Mouse (Mus musculus) G1E-ER4 (cell line): Measurements from ENCODE around the gene Mtmr10. TPM values are rescaled to one million over a fixed set of nuclear protein-coding genes. Genes with fewer than 3 reads are reported as not detected.

Experiments used
- GATA1 ChIP-seq: IDR thresholded peaks from one replicate; pipeline ENCODE4 v1.8.0; 2012; ENCODE audit warnings: low read length, inconsistent platforms
- polyA plus RNA-seq: library from polyadenylated mRNA; stranded (reverse); fragments of >175 nt; gene quantifications from 2 replicates; pipeline ENCODE4 v1.2.3, GENCODE M21; 2012

Mtmr10 gene
- polyA plus RNA-seq, 1 experiment: 3.2 TPM

DNA sequence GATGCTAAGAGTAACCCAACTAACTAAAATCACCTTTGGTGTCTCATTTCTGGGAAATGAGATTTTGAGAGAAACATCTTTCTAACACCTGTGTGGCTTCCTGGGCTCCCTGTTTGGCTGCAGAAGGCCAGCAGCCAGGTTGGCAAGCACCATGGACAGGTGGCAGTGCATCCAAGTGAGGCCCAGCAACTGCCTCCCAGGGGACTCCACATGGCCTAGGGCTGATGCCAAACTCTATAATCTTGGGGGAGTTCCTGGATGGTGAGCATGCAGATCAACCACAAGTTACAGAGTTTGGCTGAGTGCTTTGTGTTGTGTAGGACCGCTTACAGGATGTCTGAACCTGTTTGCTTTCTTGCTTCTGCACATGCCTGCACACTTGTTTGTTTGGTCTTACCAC, 45.2 kb downstream of the Mtmr10 start:
- no peak for TF ChIP-seq GATA1

DNA sequence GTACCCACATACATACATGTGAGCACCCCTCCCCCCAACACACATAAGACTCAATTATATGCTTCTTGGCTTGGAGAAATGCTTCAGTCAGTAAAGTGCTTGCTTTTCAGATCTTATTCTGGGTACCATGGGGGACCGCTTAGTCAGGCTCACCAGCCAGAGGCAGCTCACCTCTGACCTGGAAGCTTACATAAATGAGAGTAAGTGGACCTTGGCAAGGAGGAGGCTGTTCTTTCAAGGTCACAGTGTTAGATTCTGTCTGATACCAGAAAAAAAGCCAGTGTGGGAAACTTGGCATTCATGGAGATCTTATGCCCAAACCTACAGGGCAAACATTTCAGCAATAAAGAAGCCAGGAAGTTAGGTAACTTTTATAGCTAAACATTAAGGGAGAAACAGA, 60.4 kb downstream of the Mtmr10 start:
- no peak for TF ChIP-seq GATA1

DNA sequence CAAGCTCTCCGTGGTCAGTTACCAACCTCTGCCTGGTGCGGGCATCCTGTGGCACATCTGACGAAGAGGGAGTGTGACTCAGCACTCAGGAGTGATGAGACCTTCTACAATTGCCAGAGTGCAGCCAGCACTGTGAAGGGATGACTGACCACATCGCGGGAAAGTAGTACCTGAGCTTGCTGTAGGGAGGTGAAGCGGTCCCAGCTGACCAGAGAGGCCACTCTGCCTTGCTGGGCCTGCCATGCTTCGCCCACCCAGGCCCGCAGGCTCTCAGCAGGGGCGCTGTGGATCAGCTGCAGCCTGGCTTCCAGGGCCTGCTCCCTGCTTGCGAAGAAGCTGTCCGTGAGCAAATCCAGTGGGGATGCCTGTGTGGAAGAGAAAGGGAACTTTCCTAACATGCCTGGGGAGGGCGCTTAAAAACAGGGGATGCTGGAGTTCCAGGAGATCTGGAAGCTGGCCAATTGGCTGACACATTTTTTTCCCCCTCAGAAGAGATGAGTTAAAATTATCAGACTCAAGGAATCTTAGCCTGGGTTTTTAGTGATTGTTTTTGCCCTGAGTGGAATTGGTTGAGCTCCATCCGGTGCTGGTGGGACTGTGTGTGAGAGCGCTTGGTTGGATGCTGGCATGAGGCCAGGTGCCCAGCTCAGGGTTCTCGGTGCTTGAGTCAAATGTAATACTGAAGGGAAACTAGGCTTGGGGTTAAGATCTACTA, 61.9 kb downstream of the Mtmr10 start:
- TF ChIP-seq GATA1: no peak

DNA sequence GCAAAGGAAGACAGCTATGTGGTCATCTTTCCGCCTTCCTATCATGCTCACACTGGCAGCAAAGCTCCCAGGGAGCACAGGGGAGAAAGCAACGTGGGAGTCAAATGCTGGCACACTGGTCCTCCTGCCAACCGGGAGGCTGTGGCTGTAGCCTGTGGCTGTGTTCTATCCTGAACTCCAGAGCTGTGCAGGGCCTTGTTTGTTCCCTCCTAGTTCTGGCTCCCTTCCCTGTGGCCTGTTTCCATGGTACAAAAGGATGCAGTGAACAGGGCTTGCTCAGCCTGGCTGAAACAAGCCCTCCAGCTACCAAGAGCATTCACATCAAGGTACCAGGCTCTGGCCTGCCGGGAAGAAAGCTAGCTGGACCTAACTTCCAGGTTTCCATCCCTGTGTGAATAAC, 63.6 kb downstream of the Mtmr10 start:
- no peak for TF ChIP-seq GATA1

DNA sequence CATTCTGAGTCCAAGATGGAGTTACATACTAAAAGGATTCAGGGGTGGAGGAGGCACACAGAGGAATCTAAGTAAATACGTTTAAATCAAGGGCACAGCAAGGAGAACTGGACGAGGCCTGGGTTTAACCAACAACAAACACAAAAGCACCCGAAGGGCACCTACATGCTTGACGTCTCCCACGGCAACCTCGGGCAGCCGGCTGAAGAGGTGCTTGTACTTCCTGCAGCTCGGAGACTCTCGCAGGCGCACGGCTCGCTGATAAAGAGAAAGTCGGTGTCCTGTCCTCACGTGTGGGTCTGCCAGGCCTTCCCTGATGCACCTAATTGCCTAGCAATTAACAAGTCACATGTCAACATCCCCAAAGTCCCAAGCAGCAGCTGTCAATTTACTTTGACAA, 66.8 kb downstream of the Mtmr10 start:
- no peak for TF ChIP-seq GATA1

DNA sequence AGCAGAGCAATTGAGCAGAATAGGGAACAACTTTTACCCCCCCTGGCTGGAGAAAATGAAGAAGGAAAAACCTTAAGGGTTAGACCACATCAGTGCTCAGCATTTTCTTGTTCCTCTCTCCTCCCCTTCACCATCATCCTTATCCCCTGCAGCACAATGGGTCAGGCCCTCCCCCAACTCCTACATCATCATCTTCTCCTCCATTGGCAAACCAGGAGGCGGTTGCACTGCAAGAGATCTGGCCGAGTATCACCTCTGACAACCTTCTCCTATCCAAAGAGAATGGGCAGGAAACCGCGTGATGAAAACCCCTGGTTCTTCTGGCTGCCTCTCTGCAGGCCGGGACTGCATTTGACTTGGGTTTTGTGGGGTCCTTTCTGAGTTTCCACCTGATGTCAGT, 69.2 kb downstream of the Mtmr10 start:
- no peak for TF ChIP-seq GATA1

DNA sequence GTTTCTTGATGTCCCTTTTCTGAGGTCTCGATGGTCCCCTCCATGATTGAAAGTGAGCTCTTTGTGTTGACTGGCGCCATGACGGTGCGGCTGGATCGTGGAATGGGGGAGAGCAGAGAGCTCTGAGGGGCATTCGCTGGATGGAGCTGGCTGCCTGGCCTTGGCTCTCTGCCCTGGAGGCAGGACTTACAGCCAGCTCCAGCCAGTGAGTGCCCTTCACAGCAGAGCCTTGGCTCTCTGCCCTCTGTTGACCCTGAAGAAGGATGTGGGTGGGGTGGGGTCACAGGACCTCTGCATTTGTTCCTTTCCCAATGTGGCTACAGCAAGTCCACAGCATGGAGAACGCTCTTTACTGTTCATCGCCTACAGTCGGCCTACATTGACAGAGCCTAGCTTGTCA, 70.0 kb downstream of the Mtmr10 start:
- TF ChIP-seq GATA1: no peak

DNA sequence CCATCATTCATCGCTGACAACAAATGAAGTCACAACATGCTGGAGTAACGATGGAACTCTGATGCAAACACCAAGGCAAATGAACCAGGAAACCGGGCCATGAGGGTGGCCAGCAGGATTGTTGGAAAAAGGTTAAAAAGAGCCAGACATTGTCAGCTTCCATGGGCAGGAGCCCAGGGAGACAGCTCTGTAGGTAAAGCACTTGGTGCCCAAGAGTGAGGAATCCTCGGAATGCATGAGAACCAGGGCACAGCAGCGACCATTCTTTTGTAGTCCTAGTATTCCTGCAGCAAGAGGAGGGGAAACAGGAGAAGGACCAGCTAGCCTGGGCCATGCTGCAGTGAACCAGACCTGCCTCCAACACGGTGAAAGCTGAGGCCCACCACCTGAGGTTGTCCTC, 71.2 kb downstream of the Mtmr10 start:
- TF ChIP-seq GATA1: no peak

DNA sequence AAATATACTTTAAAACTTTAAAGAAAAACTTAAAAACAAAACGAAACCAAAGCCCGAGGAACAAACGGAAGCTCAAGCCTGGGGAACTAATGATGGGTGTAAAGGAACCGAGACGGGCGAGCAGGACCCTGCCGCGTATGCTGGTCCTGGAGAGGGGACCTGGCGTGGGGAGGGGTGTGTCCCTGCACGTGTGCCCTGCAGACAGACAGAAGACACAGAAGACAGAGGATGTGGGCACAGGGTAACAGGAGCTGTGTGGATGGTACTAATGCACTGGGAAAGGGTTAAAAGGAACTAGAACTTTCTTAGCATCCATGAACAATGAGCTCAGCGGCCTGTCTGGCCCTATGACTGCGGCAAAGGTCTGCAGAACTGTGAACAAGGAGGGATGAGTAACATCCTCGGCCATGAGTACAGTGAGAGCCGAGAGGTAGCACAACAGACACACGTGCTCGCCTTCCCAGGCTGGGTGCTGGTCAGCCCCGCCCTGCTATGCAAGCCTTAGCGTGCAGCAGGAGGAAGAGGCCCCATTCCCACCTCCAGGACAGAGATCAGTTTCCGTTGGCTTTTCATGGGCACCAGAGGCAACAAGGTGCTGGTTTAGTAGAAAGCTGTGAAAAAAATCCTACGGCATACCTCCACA, 72.6 kb downstream of the Mtmr10 start:
- TF ChIP-seq GATA1: no peak

DNA sequence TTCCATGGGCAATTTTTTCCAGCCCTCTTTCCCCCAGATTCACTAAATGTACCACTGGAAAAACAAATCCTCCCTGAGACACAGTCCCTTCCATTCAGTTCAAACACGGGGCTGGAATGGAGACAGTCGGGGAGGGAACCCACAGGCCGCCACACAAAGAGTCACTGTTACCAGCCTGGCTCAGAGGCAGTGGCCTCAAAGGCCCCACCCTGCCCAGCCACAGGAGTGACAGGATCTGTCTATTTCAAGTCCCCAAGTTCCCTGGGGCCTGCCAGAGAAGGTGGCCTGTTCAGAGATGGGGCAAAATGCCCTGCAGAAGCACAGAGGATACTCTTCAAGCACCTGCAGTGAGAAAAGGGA, 73.1 kb downstream of the Mtmr10 start:
- no peak for TF ChIP-seq GATA1

DNA sequence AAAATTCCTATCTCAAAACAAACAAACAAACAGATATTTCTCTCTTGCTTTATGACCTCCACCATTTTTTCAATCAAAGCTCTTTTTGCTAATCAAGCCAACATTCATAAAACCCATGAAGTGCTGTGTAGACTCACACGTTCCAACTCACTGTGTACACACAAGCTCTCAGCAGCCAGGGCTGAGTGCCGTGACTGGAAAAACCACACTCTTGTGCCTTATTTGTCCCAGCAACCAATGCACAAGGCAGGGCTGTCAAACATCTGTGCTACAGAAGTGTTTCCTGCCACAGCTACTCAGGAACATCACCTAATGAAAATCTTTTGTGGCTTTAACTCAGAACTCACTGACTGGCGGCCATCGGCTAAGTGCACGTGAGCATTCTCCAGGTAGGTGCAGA, 78.4 kb downstream of the Mtmr10 start:
- no peak for TF ChIP-seq GATA1

DNA sequence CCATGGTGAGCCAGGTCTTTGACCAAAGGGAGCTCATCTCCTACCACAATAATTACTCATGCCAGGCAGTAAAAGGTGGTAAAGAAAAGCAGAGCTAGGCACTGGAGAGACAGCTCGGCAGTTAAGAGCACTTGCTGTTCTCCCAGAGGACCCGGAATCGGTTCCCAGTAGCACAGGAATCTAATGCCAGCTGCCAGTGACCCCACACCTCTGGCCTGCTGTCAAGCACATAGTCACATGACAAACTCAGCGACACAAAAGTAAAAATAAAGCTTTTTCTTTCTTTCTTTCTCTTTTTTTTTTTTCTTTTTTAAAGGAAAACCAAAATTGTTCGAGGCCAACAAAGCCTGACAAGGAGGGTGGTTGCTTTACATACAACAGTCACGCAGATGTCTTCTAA, 82.4 kb downstream of the Mtmr10 start:
- TF ChIP-seq GATA1: no peak

DNA sequence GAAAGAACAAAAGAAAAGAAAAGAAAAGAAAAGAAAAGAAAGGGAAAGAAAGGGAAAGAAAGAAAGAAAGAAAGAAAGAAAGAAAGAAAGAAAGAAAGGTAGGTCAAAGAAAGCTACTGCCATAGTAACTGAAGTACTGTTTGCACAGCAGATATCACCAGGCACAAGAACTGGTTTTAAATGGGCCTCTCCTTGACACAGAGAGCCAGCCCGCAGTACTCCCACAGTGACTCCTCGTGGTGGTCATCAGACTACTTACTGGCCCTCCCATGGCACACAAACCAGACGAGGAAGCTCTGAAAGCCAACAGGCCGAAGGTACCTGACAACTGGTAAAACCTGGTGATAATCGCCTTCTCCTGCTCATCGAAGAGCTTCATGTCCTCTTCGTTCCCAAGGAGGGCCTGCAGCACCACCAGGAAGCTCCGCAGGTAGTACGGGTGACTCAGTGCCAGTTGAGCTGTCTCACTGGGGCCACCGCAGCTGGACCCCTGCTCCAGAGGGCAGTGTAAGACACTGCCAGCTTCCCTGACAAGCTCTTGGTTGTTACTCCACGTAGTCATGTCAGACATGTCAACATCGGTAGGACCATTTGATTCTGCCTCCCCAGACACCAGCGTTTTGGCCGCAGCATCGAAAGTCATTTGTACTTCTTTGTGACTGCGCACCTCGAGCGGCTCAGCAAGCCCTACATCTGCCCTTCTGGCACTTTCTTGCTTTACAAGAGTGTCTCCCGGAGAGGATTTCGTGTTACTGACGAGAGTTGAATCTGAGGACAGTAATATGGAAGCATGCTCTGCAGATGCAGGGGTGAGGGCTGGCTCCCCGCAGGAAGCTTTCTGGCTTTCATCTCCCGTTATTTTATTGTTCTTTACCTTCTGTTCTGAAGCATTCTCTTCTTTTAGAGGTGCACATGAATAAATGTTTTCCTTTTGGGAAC, 84.8 kb downstream of the Mtmr10 start:
- no peak for TF ChIP-seq GATA1

DNA sequence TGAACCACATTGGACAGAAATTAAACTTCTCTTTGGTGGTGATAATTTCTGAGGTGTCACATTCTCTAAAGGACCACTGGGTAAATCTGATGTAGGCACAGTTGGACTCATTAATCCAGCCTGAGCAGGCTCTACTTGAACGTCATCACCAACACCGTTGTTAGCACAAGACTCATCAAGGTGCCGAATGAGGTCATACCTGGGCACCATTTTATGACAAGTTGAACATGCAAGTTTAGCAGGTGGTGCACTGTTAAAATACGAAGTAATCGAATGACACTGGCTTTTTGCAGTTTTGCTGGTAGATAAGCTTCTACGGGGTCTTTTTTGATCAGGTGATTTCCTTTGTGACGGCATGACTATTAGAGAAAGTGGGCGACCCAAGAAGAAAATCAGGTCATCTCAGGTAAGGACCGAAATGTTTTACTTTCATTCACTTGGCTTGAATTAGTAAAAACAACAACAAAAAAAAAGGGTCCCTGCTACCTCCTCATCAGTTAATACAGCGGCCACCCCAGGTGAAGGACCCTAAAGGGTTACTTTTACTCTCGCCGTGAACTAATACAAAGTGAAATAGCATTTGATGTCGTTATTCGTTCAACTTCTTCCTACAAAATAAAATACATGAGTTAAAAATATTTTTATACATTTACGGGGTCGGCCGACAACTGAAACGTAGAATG, 85.8 kb downstream of the Mtmr10 start:
- TF ChIP-seq GATA1: no peak

DNA sequence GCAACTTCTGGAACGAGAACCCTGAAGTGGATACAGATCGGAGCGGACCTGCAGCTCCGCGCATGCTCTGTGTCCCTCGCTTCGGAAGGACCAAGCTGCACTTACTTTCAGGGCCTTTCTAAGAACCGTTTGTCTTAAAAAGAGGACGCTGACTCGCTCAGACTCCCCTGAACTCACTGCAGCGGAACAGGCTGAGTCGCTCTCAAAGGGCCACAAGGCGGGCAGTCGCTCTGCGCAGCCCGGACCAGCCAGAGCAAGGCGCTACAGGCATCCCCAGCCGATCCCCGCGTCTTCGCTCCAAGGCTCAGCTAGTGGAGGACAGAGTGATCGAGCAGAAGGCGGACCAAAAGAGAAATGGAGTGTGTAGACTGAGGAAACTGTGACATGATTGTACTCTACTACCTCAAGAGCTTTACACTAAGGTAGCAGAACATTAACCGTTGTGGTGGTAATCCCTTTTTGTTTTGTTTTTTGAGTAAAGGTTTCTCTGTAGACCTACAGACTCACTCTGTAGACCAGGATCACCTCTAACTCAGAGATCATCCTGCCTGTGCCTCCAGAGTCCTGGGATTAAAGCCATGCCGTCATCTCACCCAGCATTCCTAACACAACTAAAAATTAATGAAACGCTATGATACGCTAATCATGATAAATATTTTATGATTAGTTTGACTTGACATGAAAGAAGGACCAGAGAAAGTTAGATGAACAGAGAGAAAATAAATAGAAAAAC, 86.5 kb downstream of the Mtmr10 start, which contains the start of gene Fan1:
Fan1 (minus strand) TSS at position 266 of the 733 bp plus-strand sequence.
- no peak for TF ChIP-seq GATA1

Other genes starting within 250 kb of the Mtmr10 start
- not detected in 2 replicates for gene Trpm1, start 133.8 kb upstream of the Mtmr10 start, polyA plus RNA-seq
- gene Fan1, start 86.4 kb downstream of the Mtmr10 start, polyA plus RNA-seq: 2.4 and 2.9 TPM in 2 replicates
- gene Mphosph10, start 104.6 kb downstream of the Mtmr10 start, polyA plus RNA-seq: 7.4 and 8.8 TPM in 2 replicates
- gene Mcee, start 105.0 kb downstream of the Mtmr10 start, polyA plus RNA-seq: 2.1 and 2.4 TPM in 2 replicates
- gene Apba2, start 214.1 kb downstream of the Mtmr10 start, polyA plus RNA-seq: not detected in 2 replicates